Mouse (Mus musculus): Measurements from ENCODE around the gene Tprgl.

Tprgl gene

DNA sequence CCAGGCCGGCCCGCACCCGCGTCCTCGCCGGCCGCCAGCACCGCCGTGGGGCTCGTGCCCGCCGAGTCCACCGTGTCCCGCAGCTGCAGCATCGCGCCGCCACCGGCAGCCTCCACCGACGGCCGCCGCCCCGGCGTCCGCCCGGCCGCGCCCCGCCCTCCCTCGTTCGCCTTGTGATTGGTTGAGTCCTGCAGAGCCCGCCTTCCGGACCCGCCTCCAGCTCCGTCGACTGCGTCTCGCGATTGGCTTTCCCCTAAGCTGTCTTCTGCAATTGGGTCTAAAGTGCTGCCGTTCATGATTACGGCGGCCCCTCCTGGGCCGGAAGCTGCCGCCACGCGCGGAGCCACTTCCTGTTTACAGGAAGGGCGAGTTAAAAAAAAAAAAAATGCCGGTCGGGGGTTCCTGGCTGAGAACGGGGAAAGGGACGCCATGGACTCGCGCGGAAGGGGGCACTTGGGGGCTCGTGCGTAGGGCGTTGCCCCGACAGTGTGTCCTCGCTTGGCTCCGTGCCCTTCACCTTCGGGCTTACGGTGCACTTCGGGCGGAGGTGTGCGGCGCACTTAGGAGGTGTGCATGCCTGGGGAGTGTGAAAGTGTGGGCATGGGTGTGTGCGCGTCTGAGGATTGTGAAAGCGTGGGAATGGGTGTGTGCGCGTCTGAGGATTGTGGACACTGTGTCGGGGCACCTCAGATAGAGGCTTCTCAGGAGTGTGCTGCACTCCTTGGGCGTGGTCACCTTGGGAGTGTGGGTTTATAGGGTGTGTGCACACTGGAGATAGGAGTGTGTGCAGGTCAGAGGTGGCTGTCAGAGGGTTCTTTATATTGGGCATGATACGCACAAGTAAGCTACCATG lies at the start of gene Tprgl:
Tprgl (minus strand) TSS at position 129 of the 853 bp plus-strand sequence.
- DNase-seq: peak; percentile 97

DNA sequence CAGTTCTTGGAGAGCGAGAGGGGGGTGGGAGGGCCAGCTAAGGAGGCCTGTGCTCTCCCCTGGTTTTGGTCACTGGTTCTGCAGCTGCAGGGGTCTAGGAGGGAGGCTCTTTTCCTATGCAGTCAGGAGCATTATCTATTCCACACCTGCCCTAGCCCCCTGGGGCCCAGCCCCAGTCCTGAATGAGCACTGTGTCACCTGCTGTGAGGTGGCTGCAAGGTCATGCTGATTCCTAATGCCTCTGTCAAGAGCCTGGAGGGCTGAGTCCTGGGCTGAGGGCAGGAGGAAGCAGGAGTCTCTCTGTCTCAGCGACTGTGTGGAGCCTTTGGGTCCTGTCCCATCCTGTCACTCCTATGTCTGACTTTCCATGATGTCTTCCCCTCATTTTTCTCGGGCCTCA lies 49.4 kb upstream of the Tprgl start:
- DNase-seq: no peak

DNA sequence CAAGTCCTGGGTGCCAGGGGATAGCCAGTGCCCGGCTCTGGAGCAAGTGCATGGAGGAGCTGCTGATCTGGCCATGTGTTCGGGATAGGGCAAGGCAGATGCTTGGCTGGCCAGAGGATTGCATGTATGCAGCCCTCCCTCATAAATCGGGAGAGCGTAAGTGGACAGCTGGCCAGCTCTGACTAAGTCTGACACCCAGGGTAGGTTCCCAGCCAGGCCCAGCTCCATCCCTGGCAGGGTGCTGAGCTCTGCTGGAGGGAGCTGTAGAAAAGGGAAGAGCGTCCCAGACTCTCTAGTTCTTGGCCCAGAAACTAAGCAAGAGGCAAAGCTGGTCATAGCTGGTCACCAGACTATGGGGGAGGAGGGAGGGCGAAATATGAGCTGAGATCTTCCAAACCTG lies 48.6 kb upstream of the Tprgl start:
- no peak for DNase-seq

DNA sequence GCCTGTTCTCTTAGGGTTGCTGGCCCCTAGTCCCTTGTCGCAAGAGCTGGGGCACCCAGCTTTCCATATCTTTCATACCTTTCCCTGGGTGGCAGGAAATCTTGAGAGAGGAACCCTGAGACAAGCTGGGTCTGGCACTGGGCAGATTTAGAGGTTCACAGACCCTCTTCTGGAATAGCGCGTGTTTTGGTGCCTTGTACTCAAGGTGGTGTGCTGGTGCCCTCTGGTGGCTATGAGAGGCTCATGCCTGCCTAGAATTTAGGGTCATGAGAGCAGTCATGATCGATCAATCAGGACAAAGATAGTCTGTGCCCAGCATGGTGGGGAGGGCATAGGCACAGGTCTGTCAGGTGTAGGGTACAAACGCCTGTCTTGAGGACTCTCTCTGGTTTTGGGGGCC lies 46.8 kb upstream of the Tprgl start:
- DNase-seq: peak; percentile 60 to 82

- no peak for DNase-seq
Observed at GRCm38 (mm10) chr4:154205392-154205791, 44.9 kb upstream of the Tprgl start.

GRCm38 (mm10) chr4:154204532-154204931 lies 44.1 kb upstream of the Tprgl start:
- peak; percentile 87 to 94 for DNase-seq

- no peak for DNase-seq
Observed at GRCm38 (mm10) chr4:154201511-154201910, 41.0 kb upstream of the Tprgl start.

DNA sequence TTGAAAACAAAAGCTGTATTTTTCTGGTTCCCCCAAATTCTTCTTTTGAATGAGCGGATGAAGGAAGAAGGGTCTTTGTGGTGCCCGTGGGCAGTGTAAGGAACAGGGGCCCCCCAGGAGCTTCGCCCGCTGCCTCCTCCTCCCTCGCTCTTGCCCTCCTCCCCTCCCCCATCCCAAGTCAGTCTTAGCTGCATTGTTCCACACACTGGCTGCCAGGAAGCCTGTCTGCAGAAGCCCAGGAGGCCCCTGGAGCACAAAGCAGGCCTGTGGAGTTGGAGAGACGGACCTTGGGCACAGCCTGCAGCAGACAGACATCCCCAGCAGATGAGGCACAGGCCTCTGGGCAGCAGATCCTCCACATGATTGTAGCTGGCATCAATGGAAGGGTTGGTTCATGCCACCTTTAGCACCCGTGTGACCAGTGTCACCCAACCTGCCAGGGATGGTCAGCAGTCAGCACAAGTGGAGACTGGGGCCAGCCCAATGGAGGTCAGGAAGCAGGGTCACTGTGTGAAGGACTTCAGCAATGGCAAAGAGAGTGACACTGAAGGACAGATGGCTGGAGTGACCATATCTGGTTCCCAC lies 38.0 kb upstream of the Tprgl start:
- no peak for DNase-seq

DNA sequence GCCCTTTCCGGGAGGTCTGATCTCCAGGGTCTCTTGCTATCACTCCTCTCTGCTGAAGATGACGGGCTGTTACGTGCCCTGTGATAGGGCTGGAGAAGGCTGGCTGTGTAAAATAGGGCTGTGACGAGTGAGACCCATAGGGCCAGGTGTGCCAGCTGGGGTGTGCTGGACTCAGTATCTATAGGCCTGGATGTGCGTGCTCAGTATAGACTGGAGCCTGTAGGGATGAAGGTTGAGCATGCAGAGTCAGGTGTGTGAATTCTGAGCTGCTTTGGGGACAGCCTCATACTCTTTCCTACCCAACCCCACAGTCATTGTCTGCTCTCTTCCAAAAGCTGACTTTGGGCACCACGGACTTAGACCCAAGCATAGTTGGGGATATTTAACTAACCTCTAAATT lies 37.5 kb upstream of the Tprgl start:
- DNase-seq: no peak

DNA sequence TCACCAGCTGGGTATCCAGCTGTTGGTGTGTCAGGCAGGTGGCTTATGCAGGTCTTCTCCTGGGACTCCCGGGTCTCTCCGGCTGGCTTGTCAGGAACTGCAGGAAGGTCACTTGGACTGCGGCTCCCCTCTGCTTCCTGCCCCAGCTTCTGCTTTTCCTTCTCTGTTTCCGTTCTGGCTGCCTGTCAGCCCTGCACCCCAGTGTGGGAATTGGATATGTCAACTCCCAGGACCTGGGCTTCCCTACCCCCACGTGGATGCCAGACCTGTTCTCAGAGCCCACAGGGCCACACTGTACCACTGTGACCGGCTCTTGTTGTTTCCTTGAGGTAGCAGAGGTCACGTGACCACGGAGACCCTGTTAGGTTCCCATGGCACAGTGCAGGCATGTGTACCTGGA lies 28.5 kb upstream of the Tprgl start:
- DNase-seq: no peak

GRCm38 (mm10) chr4:154186002-154186537 lies 25.6 kb upstream of the Tprgl start:
- no peak for DNase-seq

DNA sequence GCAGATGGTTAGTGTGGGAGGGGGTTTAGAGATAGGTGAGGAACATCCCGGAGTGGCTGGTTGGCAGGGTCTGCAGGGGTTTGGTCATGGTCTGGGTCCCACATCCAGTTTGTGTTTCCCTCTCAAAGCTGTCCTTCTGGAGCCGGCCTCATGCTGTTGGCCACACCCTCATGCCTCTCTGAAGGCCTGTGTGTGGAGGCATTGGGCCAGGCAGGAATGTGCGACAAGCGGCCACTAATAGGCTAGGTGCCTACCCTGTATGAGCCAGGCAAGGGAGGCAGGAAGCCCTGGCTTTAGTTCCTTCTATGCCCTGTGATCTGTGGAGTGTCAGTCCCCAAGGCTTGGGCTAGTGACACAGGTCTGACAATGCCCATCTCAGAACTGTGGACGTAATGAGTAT lies 24.5 kb upstream of the Tprgl start:
- DNase-seq: no peak

DNA sequence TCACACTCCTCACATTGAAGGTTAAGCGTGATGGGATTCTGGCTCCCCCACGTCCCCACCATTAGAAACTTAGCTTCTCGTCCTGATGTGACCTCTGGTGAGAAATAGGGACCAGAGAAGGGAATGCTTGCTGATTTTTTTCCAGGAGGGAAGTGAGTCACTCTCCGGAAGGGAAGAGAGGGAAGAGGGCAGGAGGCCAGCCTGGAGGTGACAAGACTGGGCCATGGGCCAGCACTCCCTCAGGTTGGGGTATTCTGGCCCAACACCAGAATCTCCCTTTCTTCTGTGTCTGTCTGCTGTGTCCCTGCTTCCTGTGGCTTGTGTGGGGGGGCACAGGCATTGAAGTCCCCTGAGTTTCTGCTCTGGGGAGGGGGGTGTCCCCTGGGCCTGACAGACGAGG lies 23.1 kb upstream of the Tprgl start:
- no peak for DNase-seq

DNA sequence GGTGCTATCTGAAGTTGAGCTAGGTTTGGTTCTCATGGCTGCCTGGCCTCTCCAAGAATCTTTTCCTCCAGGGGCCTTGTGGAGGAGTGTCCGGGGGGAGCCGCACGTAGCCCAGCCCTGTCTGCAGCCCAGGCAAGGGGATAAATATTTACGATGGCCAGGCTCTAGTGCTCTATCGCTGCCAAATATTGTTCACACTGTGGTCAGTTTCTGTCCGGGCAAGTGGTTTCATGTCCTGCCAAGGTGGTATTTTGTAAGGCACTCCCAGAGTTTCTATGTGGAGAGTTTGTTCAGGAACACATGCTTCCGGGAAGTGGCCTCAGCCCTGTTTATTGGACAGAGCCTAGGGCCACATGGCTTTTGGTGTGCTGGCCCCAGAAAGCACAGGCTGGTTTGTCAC lies 20.5 kb upstream of the Tprgl start:
- no peak for DNase-seq

- DNase-seq: no peak
Observed at GRCm38 (mm10) chr4:154177257-154177656, 16.8 kb upstream of the Tprgl start.

GRCm38 (mm10) chr4:154171931-154172604 lies 11.6 kb upstream of the Tprgl start:
- no peak for DNase-seq

- no peak for DNase-seq
Observed at GRCm38 (mm10) chr4:154171151-154171930, 10.9 kb upstream of the Tprgl start.

DNA sequence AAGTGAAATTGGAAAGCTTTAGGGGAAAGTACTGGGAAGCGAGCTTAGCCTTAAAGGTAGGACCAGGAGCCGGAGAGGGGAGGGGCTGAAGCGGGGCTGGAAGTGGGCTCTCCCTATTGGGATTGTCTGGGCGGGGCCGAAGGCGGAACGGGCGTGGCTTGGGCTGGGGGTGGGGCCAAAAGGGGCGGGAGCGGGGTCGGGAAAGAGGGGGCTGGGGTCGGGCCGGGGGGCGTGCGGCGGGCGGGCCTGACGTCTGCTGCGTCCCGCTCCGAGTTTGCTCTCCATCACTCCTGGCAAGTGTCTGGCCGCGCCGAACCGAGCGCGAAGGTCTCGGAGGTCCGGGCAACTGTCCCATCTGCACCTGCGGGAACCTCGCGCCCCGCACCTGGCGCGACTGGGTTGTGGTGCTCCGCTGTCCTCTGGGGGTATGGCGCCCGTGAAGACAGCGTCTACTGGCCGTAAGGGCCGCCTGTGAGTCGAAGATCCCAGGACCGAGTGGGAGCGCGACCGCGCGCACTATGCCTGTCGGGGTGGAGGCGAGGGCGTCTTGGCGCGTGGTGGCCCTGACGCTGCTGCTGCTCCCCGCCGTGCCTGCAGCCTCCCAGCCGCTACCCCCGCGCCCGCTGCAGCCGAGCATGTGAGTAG lies 10.2 kb upstream of the Tprgl start, which contains the start of gene Megf6:
Megf6 (plus strand) TSS at position 225 of the 645 bp plus-strand sequence.
- no peak for DNase-seq

GRCm38 (mm10) chr4:154170021-154170420 lies 9.6 kb upstream of the Tprgl start:
- no peak for DNase-seq

GRCm38 (mm10) chr4:154167053-154167452 lies 6.6 kb upstream of the Tprgl start:
- no peak for DNase-seq

- peak; percentile 77 to 86 for DNase-seq
Observed at GRCm38 (mm10) chr4:154163296-154163695, 2.8 kb upstream of the Tprgl start.

DNA sequence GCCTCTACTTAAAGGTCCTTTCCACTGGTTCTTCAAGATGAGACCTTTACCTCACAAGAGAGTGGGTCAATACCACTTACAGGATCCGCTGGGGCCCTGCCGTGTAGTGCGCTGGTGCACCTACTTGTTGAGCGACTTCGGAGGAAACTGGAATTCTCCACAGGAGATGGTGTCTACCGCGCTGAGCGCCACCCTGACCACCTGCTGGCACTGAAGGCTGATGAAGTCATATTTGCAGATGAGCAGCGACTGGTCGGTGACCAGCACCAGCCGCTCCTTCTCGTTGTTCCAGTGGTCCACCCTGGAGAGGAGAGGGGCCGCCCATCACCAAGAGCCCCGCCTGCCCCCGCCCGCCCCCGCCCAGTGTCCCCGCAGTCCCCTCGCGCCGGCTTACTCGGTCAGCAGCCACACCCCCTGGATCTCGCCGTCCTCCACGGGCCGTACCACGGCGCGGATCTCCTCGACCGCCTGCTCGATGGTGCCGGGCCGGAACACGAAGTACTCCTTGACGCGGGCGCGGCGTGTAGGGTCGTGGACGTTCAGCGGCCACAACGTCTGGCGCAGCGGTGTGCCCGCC lies 417 bp downstream of the Tprgl start:
- peak; percentile 40 to 54 for DNase-seq
